Mouse (Mus musculus): Measurements from ENCODE around the gene Smc1b. TPM values are rescaled to one million over a fixed set of nuclear protein-coding genes. Genes with fewer than 3 reads are reported as not detected.

Gene Smc1b
- polyA plus RNA-seq, 1 experiment from 2014 or later = 0.04 TPM

- no peaks in the 10 kb centered on the region for H3K4me1 ChIP-seq (replicated peaks; ENCODE audit: control insufficient read depth, insufficient read depth, low read length)
- H3K27ac ChIP-seq (ENCODE audit: low read depth, low read length) = no peak overlapping the region
- H3K4me2 ChIP-seq = no peak overlapping the region
- H3K36me3 ChIP-seq (ENCODE audit: control insufficient read depth, insufficient read depth, low read length) = no peaks in the 10 kb centered on the region
- H3K9ac ChIP-seq (ENCODE audit: low read depth, low read length) = no peak overlapping the region
- WGBS = 32% methylated on average over 2 of the region's 2 CpGs
- H3K9me3 ChIP-seq (ENCODE audit: control insufficient read depth, low read length) = no peaks in the 10 kb centered on the region
- DNase-seq (ENCODE audit: low spot score) = no peak
- ATAC-seq (replicated peaks; ENCODE audit: low FRiP score) = no peak
- H3K4me3 ChIP-seq (ENCODE audit: low read depth, low read length) = no peak overlapping the region
- H3K27me3 ChIP-seq (replicated peaks; ENCODE audit: control insufficient read depth, insufficient read depth, low read length) = no peaks in the 10 kb centered on the region
Observed at GRCm38 (mm10) chr15:85070561-85070960, 61.2 kb downstream of the Smc1b start.

- Histone ChIP-seq H3K9me3 (ENCODE audit: control insufficient read depth, low read length) (no peaks in the 10 kb centered on the region), H3K4me2 (no peak overlapping the region), H3K4me1 (replicated peaks; ENCODE audit: control insufficient read depth, insufficient read depth, low read length) (no peaks in the 10 kb centered on the region), H3K27me3 (replicated peaks; ENCODE audit: control insufficient read depth, insufficient read depth, low read length) (no peaks in the 10 kb centered on the region), H3K4me3 (ENCODE audit: low read depth, low read length) (no peak overlapping the region), H3K27ac (ENCODE audit: low read depth, low read length) (no peak overlapping the region), H3K36me3 (ENCODE audit: control insufficient read depth, insufficient read depth, low read length) (no peaks in the 10 kb centered on the region), H3K9ac (ENCODE audit: low read depth, low read length) (no peak overlapping the region)
- ATAC-seq (replicated peaks; ENCODE audit: low FRiP score) (no peak), DNase-seq (ENCODE audit: low spot score) (no peak)
- 89% methylated on average over 2 of the region's 2 CpGs for WGBS
Observed at GRCm38 (mm10) chr15:85063421-85063820, 68.3 kb downstream of the Smc1b start.

DNA sequence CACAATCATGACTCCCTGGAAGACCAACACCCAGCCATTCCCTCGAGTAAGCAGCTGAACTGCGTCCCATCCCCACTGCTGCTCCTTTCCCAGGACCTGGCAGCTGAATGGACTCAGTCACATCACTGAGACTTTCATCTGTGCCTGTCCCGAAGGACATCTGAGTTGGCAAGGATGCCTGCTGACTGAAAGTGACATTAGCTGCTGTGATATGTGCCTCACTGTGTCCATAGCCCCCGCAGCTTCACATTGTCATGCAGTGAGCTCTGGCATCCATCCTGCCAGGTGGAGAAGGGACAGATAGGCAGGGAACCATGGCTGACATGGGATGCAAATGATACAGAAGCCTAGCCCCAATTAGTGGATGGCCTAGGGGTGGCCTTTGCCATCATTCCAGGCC is 76.6 kb downstream of the Smc1b start:
- Histone ChIP-seq H3K9me3 (ENCODE audit: control insufficient read depth, low read length) (no peaks in the 10 kb centered on the region), H3K27me3 (replicated peaks; ENCODE audit: control insufficient read depth, insufficient read depth, low read length) (no peaks in the 10 kb centered on the region), H3K4me2 (no peak overlapping the region), H3K9ac (ENCODE audit: low read depth, low read length) (no peak overlapping the region), H3K27ac (ENCODE audit: low read depth, low read length) (no peak overlapping the region), H3K4me1 (replicated peaks; ENCODE audit: control insufficient read depth, insufficient read depth, low read length) (no peaks in the 10 kb centered on the region), H3K4me3 (ENCODE audit: low read depth, low read length) (no peak overlapping the region), H3K36me3 (ENCODE audit: control insufficient read depth, insufficient read depth, low read length) (peaks cover 10% of the 10 kb centered on the region; the same call in 1 of the 2 replicates)
- DNase-seq (ENCODE audit: low spot score) (no peak), ATAC-seq (replicated peaks; ENCODE audit: low FRiP score) (no peak)
- WGBS = 82% methylated on average over 4 of the region's 4 CpGs

DNA sequence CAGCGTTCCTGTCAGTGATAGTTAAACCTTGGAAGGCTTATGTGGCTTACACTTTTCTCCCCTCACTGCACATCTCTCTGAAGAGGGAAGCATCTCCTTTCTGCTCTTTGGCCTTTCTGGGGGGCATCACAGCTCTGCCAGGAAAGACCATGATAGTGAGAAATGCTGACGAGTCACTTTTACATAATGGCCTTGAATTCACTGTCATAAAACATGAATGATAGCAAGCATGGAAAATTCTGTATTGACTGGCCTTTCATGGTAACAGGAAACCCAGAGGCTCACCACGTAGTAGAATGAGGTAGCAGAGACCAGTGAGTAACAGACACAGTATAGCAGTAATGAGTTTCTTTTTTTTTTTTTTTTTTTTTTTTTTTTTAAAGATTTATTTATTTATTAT is 77.7 kb downstream of the Smc1b start:
- Histone ChIP-seq H3K4me3 (ENCODE audit: low read depth, low read length) (no peak overlapping the region), H3K27me3 (replicated peaks; ENCODE audit: control insufficient read depth, insufficient read depth, low read length) (no peaks in the 10 kb centered on the region), H3K27ac (ENCODE audit: low read depth, low read length) (no peak overlapping the region), H3K4me1 (replicated peaks; ENCODE audit: control insufficient read depth, insufficient read depth, low read length) (no peaks in the 10 kb centered on the region), H3K4me2 (no peak overlapping the region), H3K9ac (ENCODE audit: low read depth, low read length) (no peak overlapping the region), H3K9me3 (ENCODE audit: control insufficient read depth, low read length) (no peaks in the 10 kb centered on the region), H3K36me3 (ENCODE audit: control insufficient read depth, insufficient read depth, low read length) (peaks cover 15% of the 10 kb centered on the region; the same call in 1 of the 2 replicates)
- ATAC-seq (replicated peaks; ENCODE audit: low FRiP score) = no peak
- no peak for DNase-seq (ENCODE audit: low spot score)
- WGBS = 86% methylated on average over 3 of the region's 3 CpGs

GRCm38 (mm10) chr15:85049758-85050157 is 82.0 kb downstream of the Smc1b start:
- DNase-seq (ENCODE audit: low spot score) = no peak

GRCm38 (mm10) chr15:85047865-85048264 is 83.9 kb downstream of the Smc1b start:
- H3K4me1 ChIP-seq (replicated peaks; ENCODE audit: control insufficient read depth, insufficient read depth, low read length) = 0 out of 2 replicates have a peak, but pooled peaks cover under 1% of the 10 kb centered on the region
- ATAC-seq (replicated peaks; ENCODE audit: low FRiP score) = no peak
- no peak for DNase-seq (ENCODE audit: low spot score)
- peaks cover 11% of the 10 kb centered on the region; the same call in 1 of the 2 replicates for H3K36me3 ChIP-seq (ENCODE audit: control insufficient read depth, insufficient read depth, low read length)
- no peak overlapping the region for H3K4me2 ChIP-seq
- H3K27ac ChIP-seq (ENCODE audit: low read depth, low read length) = no peak overlapping the region
- H3K9ac ChIP-seq (ENCODE audit: low read depth, low read length) = no peak overlapping the region
- 84% methylated on average over 4 of the region's 4 CpGs for WGBS
- H3K4me3 ChIP-seq (ENCODE audit: low read depth, low read length) = no peak overlapping the region
- no peaks in the 10 kb centered on the region for H3K27me3 ChIP-seq (replicated peaks; ENCODE audit: control insufficient read depth, insufficient read depth, low read length)
- no peaks in the 10 kb centered on the region for H3K9me3 ChIP-seq (ENCODE audit: control insufficient read depth, low read length)

More at GRCm38 (mm10) chr15:85049758-85050157, 82.0 kb downstream of the Smc1b start:
- H3K27me3 ChIP-seq (replicated peaks; ENCODE audit: control insufficient read depth, insufficient read depth, low read length) = no peaks in the 10 kb centered on the region
- 83% methylated on average over 1 of the region's 1 CpGs for WGBS
- no peak overlapping the region for H3K4me3 ChIP-seq (ENCODE audit: low read depth, low read length)
- no peak overlapping the region for H3K9ac ChIP-seq (ENCODE audit: low read depth, low read length)
- H3K9me3 ChIP-seq (ENCODE audit: control insufficient read depth, low read length) = no peaks in the 10 kb centered on the region
- no peak overlapping the region for H3K4me2 ChIP-seq
- ATAC-seq (replicated peaks; ENCODE audit: low FRiP score) = peak; percentile 85
- H3K36me3 ChIP-seq (ENCODE audit: control insufficient read depth, insufficient read depth, low read length) = peaks cover 11% of the 10 kb centered on the region; the same call in 1 of the 2 replicates
- no peaks in the 10 kb centered on the region for H3K4me1 ChIP-seq (replicated peaks; ENCODE audit: control insufficient read depth, insufficient read depth, low read length)
- no peak overlapping the region for H3K27ac ChIP-seq (ENCODE audit: low read depth, low read length)

- Histone ChIP-seq H3K9me3 (ENCODE audit: control insufficient read depth, low read length) (no peaks in the 10 kb centered on the region), H3K4me1 (replicated peaks; ENCODE audit: control insufficient read depth, insufficient read depth, low read length) (0 out of 2 replicates have a peak, but pooled peaks cover 5% of the 10 kb centered on the region), H3K27me3 (replicated peaks; ENCODE audit: control insufficient read depth, insufficient read depth, low read length) (no peaks in the 10 kb centered on the region), H3K4me2 (no peak overlapping the region), H3K4me3 (ENCODE audit: low read depth, low read length) (no peak overlapping the region), H3K36me3 (ENCODE audit: control insufficient read depth, insufficient read depth, low read length) (peaks cover 11% of the 10 kb centered on the region; the same call in 1 of the 2 replicates), H3K9ac (ENCODE audit: low read depth, low read length) (no peak overlapping the region), H3K27ac (ENCODE audit: low read depth, low read length) (no peak overlapping the region)
- WGBS = 87% methylated on average over 14 of the region's 14 CpGs
- DNase-seq (ENCODE audit: low spot score) (no peak), ATAC-seq (replicated peaks; ENCODE audit: low FRiP score) (no peak)
Observed at GRCm38 (mm10) chr15:85046230-85046950, 85.4 kb downstream of the Smc1b start.

DNA sequence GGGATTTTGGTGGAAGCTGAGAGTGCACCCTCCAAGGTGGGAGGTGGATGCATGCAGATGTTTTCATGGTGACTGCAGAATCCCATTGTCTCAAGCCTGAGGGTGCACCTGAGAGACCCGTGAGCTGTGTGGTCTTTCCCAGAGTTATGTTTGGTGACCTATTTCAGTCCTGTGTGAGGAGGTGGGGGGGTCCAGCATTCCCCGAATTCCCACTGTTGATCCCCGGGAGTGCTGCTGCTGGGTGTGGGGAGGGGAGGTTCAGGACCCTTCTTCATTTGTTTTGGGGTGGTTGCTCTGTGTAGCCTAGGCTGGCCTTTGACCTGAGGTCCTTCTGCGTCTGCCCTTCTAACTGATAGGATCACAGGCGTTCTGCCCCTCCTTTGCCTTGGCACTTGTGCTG is 88.0 kb downstream of the Smc1b start:
- Histone ChIP-seq H3K9ac (ENCODE audit: low read depth, low read length) (no peak overlapping the region), H3K4me1 (replicated peaks; ENCODE audit: control insufficient read depth, insufficient read depth, low read length) (0 out of 2 replicates have a peak, but pooled peaks cover 5% of the 10 kb centered on the region), H3K27me3 (replicated peaks; ENCODE audit: control insufficient read depth, insufficient read depth, low read length) (no peaks in the 10 kb centered on the region), H3K36me3 (ENCODE audit: control insufficient read depth, insufficient read depth, low read length) (no peaks in the 10 kb centered on the region), H3K4me3 (ENCODE audit: low read depth, low read length) (no peak overlapping the region), H3K27ac (ENCODE audit: low read depth, low read length) (no peak overlapping the region), H3K9me3 (ENCODE audit: control insufficient read depth, low read length) (no peaks in the 10 kb centered on the region), H3K4me2 (no peak overlapping the region)
- ATAC-seq (replicated peaks; ENCODE audit: low FRiP score) (no peak), DNase-seq (ENCODE audit: low spot score) (no peak)
- 78% methylated on average over 5 of the region's 5 CpGs for WGBS

- ATAC-seq (replicated peaks; ENCODE audit: low FRiP score) = no peak
- WGBS = 68% methylated on average over 5 of the region's 5 CpGs
- H3K9ac ChIP-seq (ENCODE audit: low read depth, low read length) = no peak overlapping the region
- H3K4me3 ChIP-seq (ENCODE audit: low read depth, low read length) = no peak overlapping the region
- DNase-seq (ENCODE audit: low spot score) = no peak
- H3K4me1 ChIP-seq (replicated peaks; ENCODE audit: control insufficient read depth, insufficient read depth, low read length) = 0 out of 2 replicates have a peak, but pooled peaks cover 5% of the 10 kb centered on the region
- no peaks in the 10 kb centered on the region for H3K9me3 ChIP-seq (ENCODE audit: control insufficient read depth, low read length)
- no peak overlapping the region for H3K27ac ChIP-seq (ENCODE audit: low read depth, low read length)
- no peaks in the 10 kb centered on the region for H3K36me3 ChIP-seq (ENCODE audit: control insufficient read depth, insufficient read depth, low read length)
- H3K4me2 ChIP-seq = no peak overlapping the region
- H3K27me3 ChIP-seq (replicated peaks; ENCODE audit: control insufficient read depth, insufficient read depth, low read length) = no peaks in the 10 kb centered on the region
Observed at GRCm38 (mm10) chr15:85043116-85043515, 88.6 kb downstream of the Smc1b start.
